ENCODE assay signal across 8 mouse cellular contexts in the genomic region with DNA sequence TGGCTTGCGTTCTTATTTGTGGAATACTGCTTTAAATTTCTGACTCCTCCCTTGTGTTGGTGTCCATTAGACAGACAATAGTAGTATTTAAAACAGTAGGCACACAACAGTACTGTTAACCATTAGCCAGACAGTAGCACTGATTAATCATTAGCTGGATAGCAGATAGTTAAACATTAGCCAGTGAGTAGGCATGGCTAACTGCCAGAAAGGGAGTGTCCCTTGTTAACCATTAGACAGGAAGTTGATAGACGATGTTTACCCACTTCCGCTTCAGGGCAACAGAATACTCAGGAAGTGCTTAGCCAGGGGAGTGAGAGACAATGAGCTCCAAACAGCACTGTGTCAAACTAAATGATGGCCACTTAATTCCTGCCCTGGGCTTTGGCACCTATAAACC. TPM values are rescaled to one million over a fixed set of nuclear protein-coding genes. Genes with fewer than 3 reads are reported as not detected.
DNase-seq lines count a peak whose midpoint lies in the region; ATAC-seq and TF ChIP-seq lines count a peak whose summit lies in the region.
"Had no signal": no experiment of that assay in that cellular context is flagged by ENCODE, and none has a peak within 500 bp of the region (broad histone marks: within the 10 kb centered on the region; RNA-seq: fewer than 3 reads in every experiment).

A gene (plus strand): TSS at position 247 of the 400 bp plus-strand sequence.

- no peak for TF ChIP-seq CTCF in thymus, adult 2 months (IDR thresholded peaks at IDR 0.05; ENCODE audit: borderline replicate concordance, control insufficient read depth, extremely low read depth, insufficient read depth, low read length, poor library complexity)
- no peak for TF ChIP-seq CTCF in brain, embryonic 14.5 days (IDR thresholded peaks at IDR 0.05; ENCODE audit: borderline replicate concordance, extremely low read depth, insufficient read depth, insufficient read length)

- H3K27me3 ChIP-seq in thymus, adult 2 months (ENCODE audit: control insufficient read depth, insufficient read depth, low read length) = no peaks in the 10 kb centered on the region
- H3K27me3 ChIP-seq: embryonic facial prominence, embryonic 15.5 days had no signal

- WGBS in thymus, adult 2 months = 44% methylated on average over 3 of the region's 3 CpGs

- no peaks in the 10 kb centered on the region for H3K4me1 ChIP-seq in thymus, adult 2 months (replicated peaks; ENCODE audit: control insufficient read depth, insufficient read depth, low read length)
- H3K4me1 ChIP-seq: embryonic facial prominence, embryonic 15.5 days had no signal

- no peak for TF ChIP-seq POLR2A in thymus, adult 2 months (IDR thresholded peaks at IDR 0.05; ENCODE audit: control insufficient read depth, extremely low read depth, insufficient read depth, low read length, poor library complexity)
- TF ChIP-seq POLR2A in brain, embryonic 14.5 days (IDR thresholded peaks at IDR 0.05; ENCODE audit: borderline replicate concordance, extremely low read depth, insufficient read depth, insufficient read length, poor library complexity, severe bottlenecking) = no peak

- DNase-seq in thymus, adult 2 months = peak; percentile 9
- DNase-seq in thymus, postnatal 4 days = no peak
- DNase-seq in brain, embryonic 14.5 days (ENCODE audit: low read depth) = peak; percentile 33
- DNase-seq in kidney, postnatal 14 days = peak; percentile 69
- DNase-seq in cerebellum, postnatal 36 days = no peak

- H3K36me3 ChIP-seq in thymus, adult 2 months (ENCODE audit: control insufficient read depth, insufficient read depth, low read length) = no peaks in the 10 kb centered on the region
- H3K36me3 ChIP-seq: embryonic facial prominence, embryonic 15.5 days had no signal

- no peak within 1 kb of the TSS for H3K4me3 ChIP-seq in thymus, adult 2 months (ENCODE audit: control insufficient read depth, insufficient read depth, low read length)
- H3K4me3 ChIP-seq: embryonic facial prominence, embryonic 15.5 days had no signal

- ATAC-seq in megakaryocyte-erythroid progenitor cell, adult 5-6 weeks (replicated peaks; ENCODE audit: low FRiP score, low TSS enrichment, poor library complexity, severe bottlenecking) = peak; percentile 89
- no peak for ATAC-seq in cerebellum, adult (ENCODE audit: insufficient number of reproducible peaks, low FRiP score, low TSS enrichment)

- H3K27ac ChIP-seq in thymus, adult 2 months (ENCODE audit: control insufficient read depth, insufficient read depth, low read length) = no peak within 1 kb of the TSS
- H3K27ac ChIP-seq: embryonic facial prominence, embryonic 15.5 days had no signal

RNA-seq across cellular contexts. Expression of the gene that starts here (rescaled TPM):
- 3.7 and 6.0 TPM in 2 replicates for polyA plus RNA-seq in thymus, adult 2 months (2012; rRNA removed)
- polyA plus RNA-seq in brain, embryonic 14.5 days (2012; rRNA removed) = 0.64 and 1.6 TPM in 2 replicates
- total RNA-seq in megakaryocyte-erythroid progenitor cell, adult 5-6 weeks (2014; fragmentation: Nextera tagmentation) = 8.3 and 13.6 TPM in 2 replicates
- 21.0 and 47.9 TPM in 2 replicates for total RNA-seq in megakaryocyte-erythroid progenitor cell, adult 5-6 weeks (2017)

Comparison
In these comparisons a context has a peak if more than half of its experiments do, and no peak if none do; other contexts are left out.
1. DNase-seq: peak in thymus, adult 2 months (single experiment), brain, embryonic 14.5 days (single experiment) and kidney, postnatal 14 days (single experiment); none in thymus, postnatal 4 days (single experiment) and cerebellum, postnatal 36 days (0 of 2).